Mouse (Mus musculus): ENCODE data around the gene Fscn3.

Fscn3 gene

DNA sequence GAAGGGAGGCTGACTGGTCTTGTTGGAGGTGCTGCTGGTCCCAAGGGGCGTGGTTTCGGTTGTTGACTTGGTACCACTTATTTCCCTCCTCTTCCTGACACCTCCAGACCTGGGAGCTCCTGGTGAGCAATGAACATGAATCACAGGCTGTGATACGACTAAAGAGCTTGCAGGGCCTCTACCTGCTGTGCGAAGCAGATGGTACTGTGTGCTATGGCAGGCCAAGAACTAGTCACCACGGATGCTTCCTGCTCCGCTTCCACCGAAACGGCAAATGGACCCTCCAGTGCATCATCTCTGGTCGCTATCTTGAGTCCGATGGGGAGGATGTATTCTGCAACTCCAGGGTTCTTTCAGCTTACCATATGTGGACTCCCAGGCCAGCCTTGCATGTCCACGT, 2.3 kb downstream of the Fscn3 start:
- DNase-seq, result no peak

DNA sequence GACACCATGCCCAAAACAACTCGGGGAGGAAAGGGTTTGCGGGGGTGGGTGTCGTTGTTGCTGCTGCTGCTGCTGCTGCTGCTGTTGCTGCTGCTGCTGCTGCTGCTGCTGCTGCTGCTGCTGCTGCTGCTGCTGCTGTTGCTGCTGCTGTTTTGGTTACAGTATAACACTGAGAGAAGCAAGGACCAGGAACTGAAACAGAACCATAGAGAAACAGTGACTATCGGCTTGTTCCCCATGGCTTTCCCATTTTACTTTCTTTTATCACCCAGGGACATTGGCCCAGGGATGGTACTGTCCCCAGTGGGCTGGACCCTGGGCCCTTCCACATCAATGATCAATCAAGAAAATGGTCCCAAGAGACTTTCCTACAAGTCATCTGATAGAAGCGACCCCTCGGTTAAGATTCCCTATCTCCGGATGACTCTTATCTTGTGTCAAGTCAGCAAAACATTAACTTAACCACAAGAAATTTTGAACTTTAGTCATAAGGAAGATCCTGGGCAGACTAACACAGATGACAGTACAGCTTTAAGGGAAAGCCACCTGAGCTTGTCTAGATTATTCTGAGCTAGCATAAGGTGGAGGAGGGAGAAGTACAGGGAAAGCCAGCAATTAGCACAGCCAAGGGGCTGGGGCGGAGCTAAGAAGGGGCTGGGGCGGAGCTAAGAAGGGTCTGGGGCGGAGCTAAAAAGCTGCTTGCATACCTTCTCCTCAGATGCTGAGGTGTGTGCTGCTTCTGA, 3.4 kb downstream of the Fscn3 start:
- DNase-seq, result no peak

DNA sequence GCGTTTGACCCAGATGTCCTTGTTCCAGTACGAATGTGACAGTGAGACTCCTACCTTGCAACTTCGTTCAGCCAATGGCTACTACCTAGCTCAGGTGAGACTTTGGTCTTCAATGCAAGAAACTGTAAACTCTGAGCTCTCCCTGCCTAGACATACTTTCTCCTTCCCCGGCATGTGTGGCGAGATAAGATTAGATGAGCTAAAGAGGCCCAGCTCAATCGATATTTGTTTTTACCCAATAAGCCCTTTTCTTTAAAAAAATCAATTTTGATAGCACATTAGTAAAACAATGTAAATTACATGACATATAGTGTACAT, 3.9 kb downstream of the Fscn3 start:
- DNase-seq, result no peak

DNA sequence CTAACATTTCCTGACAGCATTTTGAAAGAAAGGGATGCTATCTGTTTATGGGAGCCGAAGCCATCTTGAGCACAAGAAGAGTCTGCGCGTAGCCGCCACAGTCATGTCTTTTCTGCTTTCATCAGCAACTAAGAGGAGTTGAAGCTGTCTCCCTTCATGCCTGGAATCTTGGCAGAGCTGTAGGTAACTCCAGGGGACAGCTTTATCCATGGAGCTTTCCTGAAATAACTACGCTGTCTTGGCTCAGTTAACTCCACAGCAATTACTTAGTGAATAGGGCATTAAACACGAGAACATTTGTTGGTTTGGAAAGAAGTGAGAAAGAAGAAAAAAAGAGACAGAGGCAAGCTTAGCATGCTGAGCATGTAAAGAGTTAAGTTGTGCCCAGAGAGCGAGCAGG, 20.3 kb downstream of the Fscn3 start:
- no peak for DNase-seq

DNA sequence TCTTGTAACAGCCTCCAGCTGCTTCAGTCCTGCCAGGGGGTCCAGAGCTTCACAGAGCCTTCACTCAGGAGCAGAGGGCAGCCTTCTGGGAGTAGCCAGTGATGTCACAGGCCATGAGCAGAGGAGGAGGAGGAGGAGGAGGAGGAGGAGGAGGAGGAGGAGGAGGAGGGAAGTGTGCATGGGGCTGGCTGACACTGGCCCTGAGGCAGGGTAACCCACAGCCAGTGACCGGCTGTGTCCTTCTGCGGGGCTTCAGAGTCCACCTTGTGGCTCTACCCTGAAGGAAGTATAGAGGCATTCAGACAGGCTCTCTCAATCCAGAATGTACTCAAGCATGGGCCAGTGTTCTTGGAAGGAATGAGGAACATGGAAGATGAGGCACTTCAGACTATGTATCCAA, 21.7 kb downstream of the Fscn3 start, which contains the start of gene Pax4:
Gene Pax4 (minus strand): TSS at position 101 of the 400 bp plus-strand sequence.
- DNase-seq, result no peak

DNA sequence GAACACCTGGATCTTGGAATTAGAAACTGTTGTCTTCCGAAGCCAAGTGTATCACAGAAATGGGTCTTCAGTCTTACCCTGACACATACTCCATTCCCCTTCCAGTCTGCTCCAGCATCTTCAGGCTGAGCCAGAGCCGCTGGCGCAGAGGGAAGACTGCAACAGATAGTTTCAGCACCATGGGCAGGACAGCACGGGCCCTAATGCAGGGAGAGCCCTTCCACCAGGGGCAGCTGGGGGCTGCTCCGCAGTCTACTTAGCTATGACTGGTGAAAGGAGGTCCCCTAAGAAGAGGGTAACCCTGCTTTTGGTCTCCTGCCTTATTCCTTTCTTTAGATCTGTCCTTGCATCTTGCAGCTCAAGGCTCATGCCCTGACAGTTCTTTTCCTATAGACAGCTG, 22.9 kb downstream of the Fscn3 start:
- DNase-seq, result no peak

DNA sequence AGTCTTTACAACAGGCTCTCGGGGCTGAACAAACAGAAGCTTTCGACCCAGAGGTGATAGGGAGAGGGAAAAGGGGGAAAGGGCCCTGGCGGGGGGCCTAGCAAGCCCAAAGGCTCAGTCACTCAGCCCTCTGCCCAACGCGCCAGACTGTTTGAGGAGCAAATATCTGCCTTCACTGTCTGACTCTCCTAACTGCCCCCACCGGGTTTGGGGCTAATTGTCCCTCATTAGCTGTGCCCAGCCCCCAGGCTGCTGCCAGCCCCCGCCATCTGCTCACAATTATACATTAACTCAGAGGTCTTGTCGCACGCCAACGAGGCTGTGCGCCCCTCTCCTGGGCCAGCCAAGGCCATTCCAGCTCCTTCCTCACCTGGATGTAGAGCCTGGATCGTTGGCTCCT, 23.4 kb downstream of the Fscn3 start:
- no peak for DNase-seq

DNA sequence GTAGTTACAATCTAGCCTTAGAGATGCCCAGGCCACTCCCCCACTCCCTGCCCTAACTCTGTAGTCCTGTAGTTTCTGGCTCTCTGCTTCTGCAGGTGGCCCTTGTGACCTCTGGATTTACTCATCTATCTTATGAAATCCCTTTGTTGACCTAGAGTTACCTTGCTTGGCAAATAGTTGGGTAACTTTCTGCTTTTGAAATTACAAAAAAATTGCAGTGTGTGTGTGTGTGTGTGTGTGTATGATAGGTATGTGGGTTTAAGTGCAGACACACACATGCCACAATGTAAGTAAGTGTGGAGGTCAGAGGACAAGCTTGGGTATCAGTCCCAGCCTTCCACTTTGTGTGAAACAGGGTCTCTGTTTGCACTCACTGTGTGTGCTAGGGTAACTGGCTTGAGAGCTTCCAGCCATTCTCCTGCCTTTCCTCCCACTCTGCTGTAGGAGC, 31.7 kb downstream of the Fscn3 start:
- no peak for DNase-seq

DNA sequence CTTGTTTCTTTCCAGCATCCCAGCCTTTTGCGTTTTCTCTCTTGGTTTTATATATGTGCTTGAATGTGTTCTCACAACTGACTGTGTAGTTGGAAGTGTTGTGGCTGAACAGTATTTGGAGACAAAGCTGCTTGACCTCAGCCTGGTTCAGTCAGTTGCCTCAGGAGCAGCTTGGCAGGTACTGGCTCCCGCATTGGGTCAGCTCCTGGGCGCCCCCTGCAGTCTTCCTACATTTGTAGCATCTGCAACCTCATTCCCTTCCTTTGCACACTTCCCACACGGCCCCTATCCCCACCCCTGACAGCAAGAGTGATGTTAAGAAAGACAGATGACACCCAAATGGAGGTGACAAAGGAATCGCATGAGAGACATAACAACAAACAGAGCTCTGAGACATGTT, 32.9 kb downstream of the Fscn3 start:
- peak; percentile 75 for DNase-seq

DNA sequence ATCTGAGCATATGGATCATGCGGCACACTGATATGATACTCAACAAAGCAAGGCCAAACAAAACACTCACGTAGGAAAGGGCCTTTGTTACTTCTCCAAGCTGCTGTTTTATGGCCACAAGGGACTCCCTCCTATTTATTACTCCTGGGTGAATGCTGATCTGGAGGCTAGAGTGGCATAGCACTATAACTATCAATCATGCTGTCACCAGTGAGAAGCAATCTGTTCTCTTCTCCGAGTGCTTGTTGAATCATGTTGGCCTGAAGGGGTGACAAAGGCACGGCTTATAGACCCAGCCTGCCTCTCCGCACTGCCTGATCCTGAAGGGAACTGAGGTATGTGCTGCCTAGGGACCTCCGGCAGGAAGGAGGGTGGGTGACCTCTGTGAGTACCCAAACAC, 37.0 kb downstream of the Fscn3 start:
- no peak for DNase-seq

DNA sequence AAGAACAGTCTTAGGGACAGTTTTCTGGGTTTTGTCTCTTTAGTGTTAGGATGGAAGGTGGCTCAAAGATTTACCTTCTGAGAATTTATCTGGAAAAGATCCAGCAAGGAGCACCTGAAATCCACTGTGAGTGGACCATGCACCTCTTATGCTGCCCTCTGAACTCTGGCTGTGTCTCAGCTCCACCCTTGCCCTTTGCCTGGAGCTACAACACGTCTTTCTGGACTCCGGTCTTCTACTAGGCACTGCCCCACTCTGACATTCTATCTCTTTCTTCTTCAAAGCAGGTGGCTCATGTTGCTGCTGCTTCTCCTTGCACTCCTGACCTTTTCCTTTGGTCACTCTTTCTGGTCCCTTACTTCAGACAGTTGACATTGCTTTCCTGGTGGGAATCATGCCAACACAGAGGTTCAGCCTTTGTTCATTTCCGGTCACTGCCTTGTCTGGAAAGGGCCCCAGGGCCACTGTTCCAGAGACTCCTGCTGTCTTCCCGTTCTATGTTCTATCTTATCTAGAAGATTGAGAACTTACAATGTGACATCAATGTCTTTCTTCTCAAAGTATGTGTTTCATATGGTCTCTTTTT, 42.5 kb downstream of the Fscn3 start:
- DNase-seq, result no peak

DNA sequence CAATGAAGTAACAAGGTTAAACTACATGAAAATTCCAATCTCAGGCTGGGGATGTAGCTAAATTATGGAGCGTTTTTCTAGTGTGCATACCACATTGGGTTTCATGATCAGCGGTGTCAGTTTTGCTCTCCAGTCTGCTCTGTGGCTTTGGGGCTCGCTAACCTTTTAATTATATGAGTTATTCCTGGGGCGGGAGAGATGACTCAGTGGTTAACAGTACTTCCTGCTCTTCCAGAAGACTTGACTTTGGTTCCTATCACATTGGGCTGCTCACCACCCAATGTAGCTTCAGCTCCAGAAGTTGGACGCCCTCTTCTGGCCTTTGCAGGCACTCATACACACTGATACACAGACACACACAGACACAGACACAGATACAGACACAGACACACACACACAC, 43.0 kb downstream of the Fscn3 start:
- no peak for DNase-seq

DNA sequence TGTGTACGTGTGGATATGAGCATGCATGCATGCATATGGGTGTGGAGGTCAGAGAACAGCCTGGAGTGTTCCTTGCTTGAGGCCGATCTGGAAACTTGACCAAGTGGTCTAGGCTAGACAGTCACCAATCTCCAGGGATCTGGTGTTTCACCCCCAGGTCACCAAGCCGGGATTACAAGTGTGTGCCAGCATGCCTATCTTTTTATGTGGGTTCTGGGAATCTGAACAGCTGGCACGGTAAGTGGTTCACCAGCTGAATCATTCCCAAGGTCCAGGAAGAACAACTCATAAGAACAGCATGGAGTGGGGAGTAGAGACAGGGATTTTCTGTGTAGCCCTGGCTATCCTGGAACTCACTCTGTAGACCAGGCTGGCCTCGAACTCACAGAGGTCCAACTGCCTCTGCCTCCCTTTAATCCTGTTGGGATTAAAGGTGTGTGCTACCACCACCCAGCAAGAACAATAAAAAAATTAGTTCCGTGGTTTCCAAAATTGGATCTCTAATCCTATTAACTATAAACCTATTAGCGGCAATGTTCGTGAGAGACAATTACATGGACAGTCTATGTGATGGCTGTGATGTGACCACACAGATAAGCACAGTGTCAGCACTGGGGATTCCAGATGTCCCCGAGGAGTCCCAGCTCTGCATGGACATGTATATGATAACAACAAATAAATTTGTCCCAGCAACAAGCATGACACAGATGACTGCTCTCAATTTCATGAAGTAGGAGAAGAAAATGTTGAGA, 43.9 kb downstream of the Fscn3 start:
- DNase-seq, result no peak

DNA sequence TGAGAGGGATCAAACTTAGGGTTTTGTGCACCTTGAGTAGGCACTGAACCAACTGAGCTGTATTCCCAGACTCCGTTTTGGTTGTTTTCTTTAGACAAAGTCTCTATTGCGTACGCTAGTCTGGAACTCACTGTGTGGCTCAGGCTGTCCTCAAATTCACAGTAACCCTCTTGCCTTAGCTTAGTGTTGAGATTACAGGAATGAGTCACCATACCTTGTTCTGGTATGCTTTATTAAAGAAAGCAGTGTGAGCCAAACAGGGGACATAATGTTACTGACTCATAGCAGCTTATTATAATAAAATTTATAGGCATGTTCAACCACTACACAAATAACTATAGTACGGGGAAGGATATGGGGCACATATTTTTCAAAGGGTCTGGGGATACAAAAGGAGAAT, 46.6 kb downstream of the Fscn3 start:
- DNase-seq, result no peak

DNA sequence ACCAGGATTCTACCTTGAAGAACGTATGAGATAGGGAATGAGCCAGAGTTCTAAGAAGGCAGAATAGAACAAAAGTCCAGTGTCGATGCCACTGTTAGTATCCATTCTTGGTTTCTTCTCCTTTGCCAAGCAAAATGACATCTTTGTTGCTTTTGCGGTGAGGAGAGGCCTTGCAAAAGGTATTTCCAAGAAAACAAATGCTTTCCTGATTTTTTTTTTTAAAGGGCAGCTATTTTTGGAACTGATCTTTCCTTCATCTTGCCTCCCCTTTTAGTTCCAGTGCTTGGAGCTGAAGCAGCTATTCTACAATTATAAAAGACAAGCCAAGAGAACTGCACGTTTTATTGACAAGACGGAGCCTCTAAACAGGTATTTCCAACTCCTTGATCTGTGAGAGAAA, 47.2 kb downstream of the Fscn3 start, which contains the start of gene Snd1:
Gene Snd1 (plus strand): TSS at position 301 of the 400 bp plus-strand sequence.
- DNase-seq, result no peak

DNA sequence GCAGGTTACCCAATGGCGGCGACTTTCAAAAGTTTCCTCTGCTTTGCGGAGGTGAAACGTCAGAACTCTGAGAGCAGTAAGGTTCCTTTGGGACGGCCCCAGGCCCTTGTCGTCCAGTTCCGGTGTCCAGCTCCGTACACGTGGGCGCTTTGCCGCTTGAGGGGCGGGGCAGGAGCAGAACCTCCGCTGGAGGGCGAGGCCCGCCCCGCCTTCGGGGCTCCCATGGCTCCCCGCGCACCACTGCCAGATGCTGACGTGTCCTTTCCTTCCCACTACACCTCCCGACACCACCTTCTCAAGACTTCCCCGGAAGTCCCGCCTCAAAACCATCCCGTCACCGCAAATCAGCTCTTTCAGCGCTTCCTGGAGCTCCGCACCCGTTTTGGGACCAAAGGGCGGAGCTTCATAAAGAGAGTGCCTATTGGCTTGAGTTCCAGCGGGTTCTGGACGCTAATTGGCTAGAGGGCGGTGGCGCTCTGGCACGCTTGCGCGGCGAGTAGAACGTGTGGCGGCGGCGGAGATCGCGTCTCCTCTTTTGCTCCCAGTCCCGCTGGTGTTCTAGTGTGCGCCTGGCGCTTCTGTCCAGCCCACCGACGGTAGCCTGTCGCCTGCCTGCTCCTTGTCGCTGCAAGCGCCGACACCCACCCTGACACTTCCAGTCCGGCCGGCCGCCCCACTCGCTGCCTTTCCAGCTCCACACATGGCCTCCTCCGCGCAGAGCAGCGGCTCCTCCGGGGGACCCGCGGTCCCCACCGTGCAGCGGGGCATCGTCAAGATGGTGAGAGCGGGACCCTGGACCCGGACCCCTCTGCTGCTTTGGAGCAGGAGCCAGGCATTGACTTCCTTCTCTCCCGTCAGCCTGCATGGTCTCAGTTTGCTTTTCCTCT, 52.5 kb downstream of the Fscn3 start:
- DNase-seq, result peak; percentile 98

DNA sequence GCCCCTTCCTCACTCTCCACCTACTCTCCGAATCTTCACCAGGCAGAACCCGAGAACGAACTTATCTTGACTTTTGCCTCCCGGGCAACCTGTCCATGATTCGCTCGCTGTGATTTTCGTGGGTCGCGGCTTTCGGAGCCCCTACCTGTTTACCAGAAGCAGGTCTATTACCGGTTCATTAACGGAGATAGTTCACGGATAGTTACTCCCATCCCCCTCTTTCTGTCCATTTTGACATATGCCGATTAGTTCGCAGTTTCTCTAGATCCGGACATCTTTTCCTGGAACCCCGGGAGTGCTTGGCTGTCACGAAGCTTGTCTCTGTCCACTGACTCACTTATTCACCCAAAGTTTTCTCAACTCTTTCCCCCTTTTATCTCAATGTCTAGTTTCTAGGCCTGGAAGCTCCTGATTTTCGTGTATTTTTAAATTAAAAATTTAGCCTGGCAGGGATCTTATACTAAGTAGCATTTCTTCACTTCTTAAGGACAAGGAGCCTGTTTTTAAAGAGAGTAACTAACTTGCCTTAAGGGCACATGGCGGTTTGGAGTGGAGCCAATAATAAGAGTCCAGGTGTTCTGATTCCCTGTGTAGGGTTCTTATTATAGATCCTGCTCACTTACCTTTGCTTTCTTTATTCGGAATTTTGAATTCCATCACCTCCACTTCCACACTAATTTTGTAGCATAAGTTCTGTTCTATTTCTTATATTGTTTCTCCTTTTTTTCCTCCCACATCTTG, 53.3 kb downstream of the Fscn3 start:
- no peak for DNase-seq

DNA sequence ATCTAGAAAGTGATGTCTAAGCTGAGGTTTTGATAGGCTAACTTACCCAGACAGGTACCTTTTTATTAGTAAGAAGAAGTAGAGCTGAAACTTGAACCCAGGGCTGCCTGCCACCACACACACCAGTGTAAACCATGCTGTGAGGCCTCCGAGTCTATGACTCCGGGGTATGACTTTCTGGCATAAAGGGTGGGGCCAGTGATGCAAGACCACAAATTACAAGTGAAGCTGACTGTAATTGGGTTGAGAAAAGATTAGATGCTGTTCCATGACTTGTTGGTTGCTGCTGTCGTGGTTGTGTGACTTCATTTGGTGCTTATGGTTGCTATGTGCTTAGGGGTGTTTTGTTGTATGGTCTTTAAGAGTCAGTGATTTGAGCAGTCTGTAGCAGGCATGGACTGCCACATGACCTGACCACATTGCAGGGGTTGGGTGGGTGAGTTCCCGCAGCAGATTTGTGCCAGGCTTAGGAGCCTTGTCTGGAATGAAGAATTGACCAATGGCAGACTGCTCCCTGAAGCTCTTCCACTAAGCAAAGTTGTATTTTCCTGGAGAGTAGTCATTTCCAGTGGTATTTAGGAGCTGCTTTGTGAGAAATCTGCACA, 55.2 kb downstream of the Fscn3 start:
- DNase-seq, result no peak

DNA sequence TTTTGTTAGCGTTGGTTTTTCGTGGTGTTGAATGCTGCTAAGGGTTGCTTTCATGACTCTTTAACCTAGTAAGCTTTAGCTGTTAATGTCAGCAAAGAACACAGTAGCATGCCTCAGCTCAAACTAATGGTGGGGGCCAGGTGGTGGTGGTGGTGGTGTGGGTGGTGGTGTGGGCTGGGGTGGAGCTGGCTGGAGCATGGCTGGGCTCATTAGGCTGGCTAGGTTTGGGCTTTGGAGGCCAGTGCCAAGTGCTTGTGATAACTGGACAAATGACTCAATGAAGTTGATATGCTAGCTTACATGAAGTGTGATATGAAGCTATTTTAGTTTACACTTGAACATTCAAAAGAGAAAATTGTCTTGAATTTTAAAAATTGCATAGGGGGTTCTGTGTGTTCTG, 58.4 kb downstream of the Fscn3 start:
- DNase-seq, result no peak

DNA sequence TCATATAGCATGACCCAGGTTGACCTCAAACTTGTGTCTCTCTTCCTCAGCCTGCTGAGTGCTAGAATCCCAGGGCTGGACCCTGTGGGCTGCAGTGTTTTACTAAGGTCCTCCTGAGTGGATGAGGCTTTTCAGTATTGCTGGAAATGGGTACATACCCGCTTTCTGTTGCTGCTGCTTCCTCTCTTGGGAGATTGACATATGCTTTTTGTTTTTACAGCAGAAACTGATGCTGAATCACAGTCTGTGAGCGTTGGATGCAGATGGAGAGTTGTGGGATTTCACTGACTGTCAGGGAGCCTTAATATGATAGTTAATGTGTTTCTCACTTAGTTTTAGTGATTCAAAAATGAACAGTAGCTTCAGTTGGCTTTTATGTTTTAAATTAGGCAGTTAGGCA, 58.9 kb downstream of the Fscn3 start:
- DNase-seq, result no peak

DNA sequence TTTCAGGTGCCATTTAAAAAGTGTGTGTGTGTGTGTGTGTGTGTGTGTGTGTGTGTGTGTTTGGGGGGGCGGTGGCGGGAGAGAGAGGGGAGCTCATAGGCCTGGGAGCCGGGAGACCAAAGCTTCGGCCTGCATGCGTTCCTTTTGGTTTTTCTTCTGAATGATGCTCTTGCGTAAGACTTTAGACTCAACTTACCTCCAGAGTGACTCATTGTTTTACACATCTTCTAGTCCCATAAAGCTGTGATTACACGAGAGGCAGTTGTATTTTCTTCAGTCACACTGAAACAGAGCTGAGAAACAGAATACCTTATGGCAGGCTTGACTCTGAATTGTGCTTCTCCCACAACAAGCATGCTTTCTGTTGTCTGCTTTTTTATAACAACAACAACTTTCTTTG, 59.3 kb downstream of the Fscn3 start:
- no peak for DNase-seq

All from cerebellum, adult 11 months (tissue).